Mouse (Mus musculus) testis, postnatal 14 days (tissue): Measurements from ENCODE around the gene Gm4869.

Source experiments
- DNase-seq: peaks from one replicate; pipeline ENCODE4 v3.0.0; 2021; ENCODE audit warnings: low spot score

Gene Gm4869

GRCm38 (mm10) chr5:140526754-140527153 is 81.3 kb downstream of the Gm4869 start:
- no peak for DNase-seq

DNA sequence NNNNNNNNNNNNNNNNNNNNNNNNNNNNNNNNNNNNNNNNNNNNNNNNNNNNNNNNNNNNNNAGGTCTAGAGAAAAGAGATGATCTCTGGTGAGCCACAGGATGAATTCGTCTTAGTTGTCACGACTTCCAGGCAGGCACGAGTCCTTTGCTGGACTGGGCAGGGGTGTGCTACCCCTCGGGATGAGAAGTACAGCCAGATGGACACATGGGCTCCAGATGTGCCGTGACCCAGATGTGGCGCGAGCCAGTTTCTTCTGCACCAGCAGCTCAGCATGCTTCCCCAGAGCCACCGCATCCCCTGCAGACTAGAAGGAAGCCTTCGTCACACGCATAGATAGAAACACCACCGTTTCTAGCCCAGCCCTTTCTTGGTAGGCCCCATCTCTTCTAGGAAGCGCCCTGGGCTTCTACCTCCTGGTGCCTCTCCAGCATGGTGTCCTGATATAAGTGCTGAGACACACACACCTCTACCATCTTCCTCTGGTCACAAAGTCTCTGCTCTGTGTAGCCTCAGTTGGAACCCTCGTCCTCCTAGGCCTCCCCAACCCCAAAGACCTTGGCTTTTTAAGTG is 92.8 kb downstream of the Gm4869 start:
- no peak for DNase-seq

DNA sequence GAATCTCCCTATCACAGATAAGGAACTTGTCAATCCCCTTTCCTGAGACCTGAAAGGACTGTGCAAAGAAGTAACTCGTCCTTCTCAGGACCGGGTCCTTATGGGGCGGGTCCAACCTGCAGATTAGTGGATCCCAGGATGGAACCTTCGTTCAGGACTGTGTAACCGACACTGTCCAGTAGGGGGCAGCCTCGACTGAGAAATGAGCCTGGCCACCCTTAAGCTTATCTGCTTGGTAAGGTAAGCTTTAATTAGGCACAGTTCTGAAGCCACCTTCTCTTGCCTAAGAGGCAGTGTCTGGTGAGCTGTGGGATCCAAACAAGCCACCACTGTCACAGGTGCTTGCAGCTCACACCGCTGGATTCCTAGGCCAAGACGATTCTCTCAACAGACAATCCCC is 94.7 kb downstream of the Gm4869 start:
- no peak for DNase-seq

- peak; percentile 32 for DNase-seq
These were observed 97.5 kb downstream of the Gm4869 start for GRCm38 (mm10) chr5:140542811-140543575.
